Mouse (Mus musculus): ENCODE data around the gene R3hdm2. TPM values are rescaled to one million over a fixed set of nuclear protein-coding genes. Genes with fewer than 3 reads are reported as not detected.

The R3hdm2 gene
- total RNA-seq, 2 experiments from 2014 or later, result 288 to 322 TPM

- DNase-seq (ENCODE audit: extremely low spot score in 1 of 2, low spot score in 2 of 2), result no peak
These were observed 130.9 kb downstream of the R3hdm2 start for GRCm38 (mm10) chr10:127510895-127511617.

DNA sequence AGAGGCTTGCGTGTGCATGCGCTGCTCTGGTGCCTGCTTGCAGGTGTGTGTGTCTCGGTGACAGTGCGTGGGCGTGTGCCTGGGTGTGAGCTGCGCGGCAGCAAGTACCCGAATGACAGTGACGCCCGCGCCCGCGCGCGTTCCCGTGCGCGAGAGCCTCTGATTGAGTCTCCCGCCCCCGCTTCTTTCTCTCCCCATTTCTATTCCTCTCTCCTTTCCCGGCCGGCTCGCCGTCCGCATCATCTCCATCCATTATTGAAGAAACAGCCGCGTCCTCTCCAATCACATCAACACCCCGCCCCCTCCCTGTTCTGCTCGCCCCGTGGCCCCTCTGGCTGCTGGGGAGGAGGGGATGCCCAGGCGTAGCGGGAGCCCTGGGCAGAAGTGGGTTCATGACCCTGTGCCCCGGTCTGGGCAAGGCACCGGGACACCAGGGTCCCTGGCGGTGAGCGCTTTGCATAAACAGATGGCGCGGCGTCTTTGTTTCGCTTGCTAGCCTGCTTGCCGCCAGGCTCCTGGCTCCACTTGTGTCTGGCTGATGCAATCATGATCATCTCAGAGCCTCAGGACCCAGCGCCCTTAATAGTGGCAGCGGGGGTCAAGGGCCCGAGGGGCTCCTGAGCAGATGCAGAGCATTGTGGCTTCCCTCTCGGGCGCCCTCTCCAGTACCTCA is 131.6 kb downstream of the R3hdm2 start:
- DNase-seq (ENCODE audit: extremely low spot score in 1 of 2, low spot score in 2 of 2), result peak; percentile 87 to 90
- intact Hi-C loops (cut with DNase I), result no loop called here

More at GRCm38 (mm10) chr10:127510895-127511617, 130.9 kb downstream of the R3hdm2 start:
- intact Hi-C loops (cut with DNase I), result no loop called here

GRCm38 (mm10) chr10:127512307-127512666 is 132.2 kb downstream of the R3hdm2 start:
- intact Hi-C loops (cut with DNase I), result no loop called here
- DNase-seq (ENCODE audit: extremely low spot score in 1 of 2, low spot score in 2 of 2), result no peak

GRCm38 (mm10) chr10:127512813-127513212 is 132.7 kb downstream of the R3hdm2 start:
- intact Hi-C loops (cut with DNase I), result loop anchor here (1.0 kb wide), 1 partner anchor 23 kb away; no protein-coding TSS in a partner anchor
- DNase-seq (ENCODE audit: extremely low spot score in 1 of 2, low spot score in 2 of 2), result peak; percentile 91 to 92

DNA sequence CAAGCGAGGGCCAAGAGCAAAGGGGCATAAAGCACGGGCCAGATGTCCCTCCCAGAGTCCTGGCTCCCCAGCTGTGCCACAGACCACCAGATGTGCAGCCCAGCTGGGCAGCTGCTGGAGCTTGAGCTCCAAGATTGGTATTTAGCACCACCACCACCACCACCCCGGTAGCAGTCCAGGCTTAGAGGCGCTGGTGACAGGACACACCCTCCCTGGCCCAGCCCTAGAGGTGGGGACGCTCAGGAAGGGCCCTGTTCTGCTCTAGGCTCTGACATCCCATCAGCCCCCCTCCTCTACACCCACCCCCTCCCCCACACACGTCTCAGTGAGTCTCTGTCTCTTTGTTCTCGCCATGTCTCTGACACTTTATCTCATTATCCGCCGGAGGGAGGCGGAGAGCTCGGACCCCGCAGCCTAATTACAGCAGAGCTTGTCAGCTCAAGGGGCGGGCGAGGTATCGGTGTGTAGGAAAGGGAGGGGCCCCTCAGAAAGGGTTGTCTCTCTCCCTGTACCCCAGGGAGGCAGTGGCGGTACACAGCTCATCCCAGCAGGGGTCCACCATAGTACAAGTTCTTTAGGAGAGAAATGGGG is 133.5 kb downstream of the R3hdm2 start:
- intact Hi-C loops (cut with DNase I), result loop anchor here (1.0 kb wide), 1 partner anchor 23 kb away; no protein-coding TSS in a partner anchor
- DNase-seq (ENCODE audit: extremely low spot score in 1 of 2, low spot score in 2 of 2), result no peak

- DNase-seq (ENCODE audit: extremely low spot score in 1 of 2, low spot score in 2 of 2), result no peak
- intact Hi-C loops (cut with DNase I), result no loop called here
These were observed 134.1 kb downstream of the R3hdm2 start for GRCm38 (mm10) chr10:127514111-127514698.

GRCm38 (mm10) chr10:127514764-127515163 is 134.6 kb downstream of the R3hdm2 start, which contains the start of gene Ndufa4l2:
Gene Ndufa4l2, plus strand, starts transcription at chr10:127514967.
- intact Hi-C loops (cut with DNase I), result no loop called here
- DNase-seq (ENCODE audit: extremely low spot score in 1 of 2, low spot score in 2 of 2), result peak in 1 of 2 experiments; percentile 79

GRCm38 (mm10) chr10:127515271-127515982 is 135.3 kb downstream of the R3hdm2 start:
- DNase-seq (ENCODE audit: extremely low spot score in 1 of 2, low spot score in 2 of 2), result peak in 1 of 2 experiments; percentile 63
- intact Hi-C loops (cut with DNase I), result no loop called here

DNA sequence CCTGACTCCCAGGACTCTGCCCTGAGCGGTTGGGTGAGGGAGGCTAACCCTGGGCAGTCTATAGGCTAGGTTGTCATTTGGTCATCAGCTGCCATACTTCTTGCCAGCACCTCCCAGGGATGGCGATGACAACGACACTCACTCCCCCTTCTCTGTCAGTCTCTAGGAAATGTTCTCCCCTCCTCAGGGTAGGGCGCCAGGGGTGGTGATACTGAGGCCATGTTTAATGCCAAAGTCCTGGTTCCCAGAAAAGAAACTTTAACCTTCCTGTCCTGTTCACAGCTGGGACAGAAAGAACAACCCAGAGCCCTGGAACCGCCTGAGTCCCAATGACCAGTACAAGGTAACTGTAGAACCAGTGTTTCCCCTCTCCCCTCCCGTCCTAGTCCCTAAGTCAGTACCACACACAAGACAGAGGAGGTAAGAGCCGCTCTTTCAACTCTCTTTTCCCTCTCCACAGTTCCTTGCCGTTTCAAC is 135.9 kb downstream of the R3hdm2 start:
- no peak for DNase-seq (ENCODE audit: extremely low spot score in 1 of 2, low spot score in 2 of 2)
- intact Hi-C loops (cut with DNase I), result no loop called here

- intact Hi-C loops (cut with DNase I), result no loop called here
- DNase-seq (ENCODE audit: extremely low spot score in 1 of 2, low spot score in 2 of 2), result peak in 1 of 2 experiments; percentile 80
These were observed 136.6 kb downstream of the R3hdm2 start for GRCm38 (mm10) chr10:127516576-127517260.

DNA sequence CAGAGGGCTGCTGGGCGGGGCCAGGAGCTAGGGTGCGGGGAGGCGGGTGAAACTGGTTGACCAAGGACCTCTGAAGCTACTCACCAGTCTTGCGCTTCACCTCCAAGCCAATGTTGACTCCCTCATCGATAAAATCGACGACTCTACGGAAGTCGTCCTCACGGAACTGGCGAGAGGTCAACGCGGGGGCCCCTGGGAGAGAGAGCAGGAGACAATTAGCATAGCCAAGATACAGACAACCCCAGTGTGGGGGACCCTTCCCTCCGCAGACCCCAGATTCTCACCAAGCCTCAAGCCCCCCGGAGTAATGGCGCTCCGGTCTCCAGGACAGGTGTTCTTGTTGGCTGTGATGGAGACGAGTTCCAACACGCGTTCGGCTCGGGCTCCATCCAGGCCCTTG is 137.8 kb downstream of the R3hdm2 start:
- intact Hi-C loops (cut with DNase I), result no loop called here
- no peak for DNase-seq (ENCODE audit: extremely low spot score in 1 of 2, low spot score in 2 of 2)

GRCm38 (mm10) chr10:127519041-127519701 is 139.0 kb downstream of the R3hdm2 start:
- intact Hi-C loops (cut with DNase I), result no loop called here
- DNase-seq (ENCODE audit: extremely low spot score in 1 of 2, low spot score in 2 of 2), result no peak

DNA sequence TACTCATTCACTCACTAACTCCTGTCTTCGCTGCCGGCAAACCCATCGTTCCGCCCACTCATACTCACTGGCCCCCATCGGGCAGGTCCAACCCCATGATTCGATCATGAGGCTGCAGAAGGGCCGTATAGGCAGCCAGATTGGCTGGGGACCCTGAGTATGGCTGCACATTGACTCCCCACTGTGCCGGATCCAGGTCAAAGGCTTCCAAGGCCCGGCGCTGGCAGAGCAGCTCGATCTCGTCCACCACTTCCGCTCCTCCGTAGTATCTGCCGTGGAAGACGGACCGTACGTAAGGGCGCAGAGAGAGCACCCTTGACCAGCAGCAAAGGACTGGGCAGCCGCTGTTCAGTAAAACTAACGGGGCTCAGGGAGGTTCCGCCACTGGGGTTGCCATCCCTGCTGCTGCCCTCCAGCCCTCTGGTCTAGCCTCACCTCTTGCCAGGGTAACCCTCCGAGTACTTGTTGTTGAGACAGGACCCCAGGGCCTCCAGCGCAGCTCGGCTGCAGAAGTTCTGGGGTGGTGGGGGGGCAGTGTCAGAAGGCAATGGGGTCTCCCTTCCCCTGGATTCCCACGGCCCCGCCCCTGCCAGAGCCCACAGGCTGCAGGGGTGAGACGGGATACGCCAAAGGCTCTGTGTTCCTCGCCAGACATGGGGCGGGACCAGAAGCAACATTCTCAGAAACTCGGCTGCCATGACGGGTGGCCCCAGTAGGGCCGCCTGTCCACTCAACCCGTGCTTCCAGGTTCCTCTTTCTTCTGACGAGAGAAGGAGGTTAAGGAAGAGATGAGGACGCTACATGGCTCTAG is 140.0 kb downstream of the R3hdm2 start:
- DNase-seq (ENCODE audit: extremely low spot score in 1 of 2, low spot score in 2 of 2), result no peak
- intact Hi-C loops (cut with DNase I), result no loop called here

GRCm38 (mm10) chr10:127520714-127521357 is 140.7 kb downstream of the R3hdm2 start:
- DNase-seq (ENCODE audit: extremely low spot score in 1 of 2, low spot score in 2 of 2), result no peak
- intact Hi-C loops (cut with DNase I), result no loop called here

DNA sequence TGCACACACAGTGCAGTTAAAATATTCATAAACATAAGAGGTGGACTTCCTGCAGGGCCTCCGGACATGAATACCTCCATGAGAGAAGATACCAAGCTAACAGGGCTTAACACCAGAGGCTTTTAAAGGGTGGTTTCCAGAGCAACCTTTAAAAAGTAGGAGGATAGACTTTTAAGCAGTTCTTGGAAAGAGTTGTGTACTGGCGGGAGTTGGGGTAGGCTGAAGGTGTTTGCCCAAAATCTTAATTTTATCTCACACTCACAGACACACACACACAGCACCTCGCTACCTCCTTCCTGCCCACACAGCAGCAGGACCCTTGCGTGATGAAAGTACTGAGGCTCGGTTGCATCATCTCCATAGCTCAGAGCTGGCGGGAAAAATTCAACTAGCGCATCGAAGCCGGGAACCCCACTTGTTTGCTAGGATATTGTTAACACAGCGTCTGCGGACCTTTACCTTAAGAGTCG is 141.5 kb downstream of the R3hdm2 start:
- no peak for DNase-seq (ENCODE audit: extremely low spot score in 1 of 2, low spot score in 2 of 2)
- intact Hi-C loops (cut with DNase I), result no loop called here

DNA sequence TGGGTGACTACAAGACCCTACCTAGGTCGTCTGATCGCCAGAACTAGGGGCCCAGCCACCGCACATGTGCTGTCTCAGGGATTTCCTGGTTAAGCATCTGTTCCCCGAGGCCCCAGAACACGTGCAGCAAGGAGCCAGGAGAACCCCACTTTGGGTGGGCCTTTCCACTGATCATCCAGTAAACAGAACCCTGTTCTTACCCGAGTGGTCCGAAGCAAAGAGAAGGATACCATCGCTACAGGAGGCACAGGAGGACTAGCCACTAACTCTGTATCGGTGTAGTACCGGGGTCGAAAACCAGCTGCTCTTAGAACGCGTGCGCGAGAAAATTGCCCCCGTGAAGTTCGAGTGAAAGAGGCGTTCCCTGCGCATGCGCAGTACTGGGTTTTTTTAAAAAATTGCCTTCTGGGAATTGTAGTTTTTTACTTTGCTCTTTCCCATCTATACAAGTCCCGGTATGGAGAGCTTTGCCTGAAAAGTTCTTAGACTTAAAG is 142.0 kb downstream of the R3hdm2 start, which contains the start of gene Shmt2:
Gene Shmt2, minus strand, starts transcription at position 357 of the 494 bp plus-strand sequence.
- peak; percentile 86 to 89 for DNase-seq (ENCODE audit: extremely low spot score in 1 of 2, low spot score in 2 of 2)
- intact Hi-C loops (cut with DNase I), result no loop called here
